Mouse (Mus musculus) mature B cell (primary cell): ENCODE data around the gene Rassf2.

Experiments used
- in situ Hi-C: fragments of 300-500 bp; cut with MboI; formaldehyde crosslinking; loops from 2 replicates; pipeline ENCODE4 v1.14.3; 2019

Rassf2 gene

DNA sequence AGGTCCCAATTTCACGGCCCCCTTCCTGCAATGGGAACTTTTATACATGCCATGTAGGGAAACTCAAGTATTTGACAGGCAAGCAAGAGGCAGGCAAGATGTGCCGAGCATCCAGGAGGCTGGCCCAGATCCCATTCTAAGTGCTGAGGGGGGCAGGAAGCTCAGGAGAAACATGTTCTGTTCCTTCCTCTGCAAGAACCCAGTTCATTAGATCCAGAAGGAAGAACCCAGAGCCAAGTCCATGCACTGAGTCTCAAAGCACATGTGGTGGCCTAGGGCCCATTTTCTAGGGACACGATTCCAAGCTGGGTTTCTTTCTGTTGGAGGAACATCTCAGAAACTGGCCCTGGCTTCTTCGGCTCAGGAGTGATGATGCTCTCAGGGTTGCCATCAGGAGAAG is 24.6 kb downstream of the Rassf2 start:
- in situ Hi-C loops = no loop called here

DNA sequence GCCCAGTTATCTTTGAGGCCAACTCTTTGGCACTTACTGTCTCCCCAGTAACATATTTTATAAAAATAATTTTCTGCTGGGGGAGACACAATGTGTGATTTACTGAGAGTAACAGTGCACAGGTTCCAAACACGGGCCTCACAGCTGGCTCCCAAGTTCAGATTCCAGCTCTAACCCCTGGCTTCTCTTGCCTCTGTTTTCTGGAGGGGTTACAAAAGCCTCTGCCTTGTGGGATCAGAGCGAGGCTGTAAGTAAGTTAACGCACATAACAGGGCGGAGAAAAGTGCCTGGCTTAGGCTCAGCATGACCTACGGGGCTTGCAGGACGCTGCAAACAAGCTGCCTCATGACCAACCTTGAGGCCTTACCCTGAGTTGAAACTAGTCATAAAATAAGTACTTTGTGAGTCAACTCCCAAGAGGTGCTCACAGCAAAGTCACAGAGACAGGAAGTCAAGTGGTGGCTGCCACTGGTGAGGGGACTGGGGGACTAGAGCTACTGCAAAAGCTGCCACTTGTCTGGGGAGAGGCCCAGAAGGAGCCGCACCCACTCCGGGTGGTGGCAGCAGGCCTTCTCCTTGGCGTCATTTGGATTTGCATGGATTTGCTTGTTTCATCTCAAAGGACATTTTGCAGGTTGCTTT is 25.4 kb downstream of the Rassf2 start:
- in situ Hi-C loops = no loop called here

DNA sequence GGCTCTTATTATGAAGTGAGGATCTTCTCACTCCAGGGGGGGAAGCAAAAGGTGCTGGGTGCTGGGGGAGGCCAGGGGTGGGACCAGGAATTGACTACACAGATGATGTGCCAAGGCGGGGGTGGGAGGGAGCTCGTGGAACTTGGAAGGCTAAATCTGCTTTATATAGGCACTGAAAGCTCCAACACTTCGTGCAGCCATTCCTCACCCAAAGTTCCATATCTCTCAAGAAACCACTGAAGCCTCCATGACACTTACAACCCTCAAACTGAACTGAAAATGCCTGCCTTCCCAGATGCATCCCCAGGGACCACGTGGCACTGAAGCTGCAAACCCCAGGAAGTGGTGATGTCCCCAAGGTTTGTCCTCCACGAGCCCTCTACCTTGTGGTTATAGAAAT is 26.1 kb downstream of the Rassf2 start:
- in situ Hi-C loops = no loop called here

DNA sequence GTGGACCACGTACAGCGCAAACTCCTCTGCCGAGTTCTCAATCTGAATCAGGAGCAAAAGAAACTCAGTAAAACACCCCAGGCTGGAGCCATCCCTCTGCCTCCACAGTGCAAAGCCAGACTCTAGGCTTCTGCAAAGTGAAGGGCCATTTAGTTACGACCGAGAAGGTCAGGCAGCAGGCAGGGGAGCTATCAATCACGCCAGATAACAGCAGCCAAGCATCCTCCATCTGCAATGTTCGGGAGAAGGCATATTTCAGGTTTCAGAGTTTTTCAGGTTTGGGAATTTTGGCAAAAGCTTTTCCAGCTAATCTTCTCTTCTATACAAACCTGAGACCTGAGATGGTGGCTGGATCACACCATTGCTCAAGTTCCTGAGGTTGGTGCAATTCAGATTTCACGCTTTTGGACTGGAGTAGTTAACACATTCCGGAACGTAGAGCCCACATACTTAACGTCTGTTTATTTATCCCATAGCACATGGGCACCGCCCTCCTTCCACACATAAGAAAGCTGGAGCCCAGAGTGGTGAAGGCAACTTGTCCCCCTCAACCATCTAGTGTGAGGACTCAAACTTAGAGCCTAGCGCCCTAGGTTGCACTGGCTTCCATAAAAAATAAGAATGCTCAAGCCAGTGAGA is 28.2 kb downstream of the Rassf2 start:
- in situ Hi-C loops = no loop called here

DNA sequence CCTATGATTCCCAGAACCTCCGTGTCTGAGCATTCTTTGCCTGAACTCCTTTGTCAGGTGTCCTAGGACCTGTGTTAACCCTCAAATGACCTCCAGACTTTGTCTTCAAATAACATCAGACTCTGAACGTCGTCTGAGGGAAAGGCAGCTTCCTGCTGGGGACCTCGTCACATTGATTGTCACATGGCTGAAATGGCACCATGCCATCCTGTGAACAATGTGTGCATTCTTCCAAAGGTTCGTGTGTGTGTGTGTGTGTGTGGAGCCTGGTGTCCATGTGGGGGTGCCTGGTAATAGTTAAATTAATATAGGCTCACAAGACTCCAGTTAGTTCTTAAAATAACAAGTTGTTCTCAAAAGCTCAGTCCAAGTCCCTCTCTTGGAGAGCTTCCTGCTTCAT is 32.7 kb downstream of the Rassf2 start:
- in situ Hi-C loops = loop anchor here (25.0 kb wide), 1 partner anchor 240 kb away; the partner anchor contains the start of gene Tmem230

DNA sequence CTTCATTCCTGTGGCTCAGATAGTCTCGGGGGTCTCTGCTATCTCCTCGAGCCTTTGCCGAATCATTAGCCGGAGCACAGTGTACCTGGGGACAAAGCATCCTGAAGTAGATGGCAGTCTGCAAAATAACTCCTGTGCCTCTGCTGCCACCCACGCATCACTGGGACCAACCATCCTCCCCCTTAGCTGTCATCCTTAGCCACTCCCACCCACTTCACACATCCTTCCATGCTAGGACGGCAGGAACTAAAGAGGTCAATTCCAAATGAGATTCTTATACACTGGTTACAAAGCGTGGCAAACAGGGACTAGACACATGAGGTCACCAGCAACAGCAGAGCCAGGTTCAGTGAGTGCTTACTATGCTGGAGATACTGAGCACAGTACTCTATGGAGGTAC is 33.7 kb downstream of the Rassf2 start:
- in situ Hi-C loops = loop anchor here (25.0 kb wide), 1 partner anchor 241 kb away; the partner anchor contains the start of gene Tmem230

DNA sequence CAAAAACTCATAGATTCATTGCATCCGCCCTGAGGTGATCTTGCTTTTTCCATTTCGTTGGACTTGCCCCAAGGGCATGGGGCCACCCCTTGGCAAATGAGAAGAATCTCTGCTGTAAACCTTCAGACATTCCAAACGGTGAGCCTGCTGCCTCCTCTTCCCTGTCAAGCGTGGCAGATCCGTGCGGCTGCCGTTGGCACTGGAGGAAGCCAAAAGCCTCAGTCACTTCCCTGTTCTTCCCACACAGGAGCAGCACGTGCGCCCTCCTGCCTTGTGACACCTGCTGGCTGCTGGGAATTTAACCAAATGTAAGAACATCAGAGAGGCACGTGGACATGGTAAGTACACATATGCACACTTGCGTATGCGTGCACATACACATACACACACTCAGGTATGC is 34.3 kb downstream of the Rassf2 start:
- in situ Hi-C loops = loop anchor here (25.0 kb wide), 1 partner anchor 242 kb away; the partner anchor contains the start of gene Tmem230

DNA sequence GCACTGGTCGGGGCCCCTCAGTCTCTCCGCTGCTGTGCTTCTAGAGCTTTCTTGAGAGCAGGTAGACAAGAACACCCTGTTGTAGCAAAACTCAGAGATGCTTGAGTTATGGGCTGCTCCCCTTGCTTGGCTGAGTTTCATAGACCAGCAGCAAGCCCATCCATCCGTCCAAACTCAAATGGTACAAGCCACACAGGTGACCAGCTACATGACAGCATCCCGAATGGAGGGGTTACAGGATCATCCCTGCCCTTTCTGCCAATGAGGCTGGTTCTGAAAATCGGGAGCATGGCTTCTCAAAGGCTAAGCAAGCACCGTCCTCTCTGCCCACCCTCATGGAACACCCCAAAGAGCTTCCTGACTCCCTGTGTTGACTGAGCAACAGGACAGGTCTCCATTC is 35.1 kb downstream of the Rassf2 start:
- in situ Hi-C loops = loop anchor here (25.0 kb wide), 1 partner anchor 242 kb away; the partner anchor contains the start of gene Tmem230

DNA sequence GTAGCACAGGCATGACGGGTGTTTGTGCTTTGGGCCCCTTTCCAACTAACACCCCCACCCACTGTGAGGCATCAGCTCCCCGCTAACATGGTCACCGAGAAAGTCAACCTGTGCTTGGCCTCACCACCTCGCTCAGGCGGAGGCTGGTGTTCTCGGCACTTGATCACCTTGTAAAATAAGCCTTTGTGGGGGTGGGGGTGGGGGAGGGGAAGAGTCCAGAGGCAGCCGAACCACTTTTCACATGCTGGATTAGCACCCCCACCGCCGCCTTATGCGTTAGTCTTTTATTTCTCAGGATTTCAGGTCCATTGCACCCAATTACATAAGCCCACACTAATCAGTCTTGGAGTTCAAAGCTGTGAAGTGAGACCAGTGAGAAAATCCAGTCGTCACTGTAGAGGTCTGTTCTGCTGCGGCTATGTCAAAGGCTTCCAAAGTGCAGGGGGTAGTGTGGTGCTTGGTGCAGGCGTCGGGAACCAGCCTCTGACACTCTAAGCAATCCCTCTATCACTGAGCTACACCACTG is 36.4 kb downstream of the Rassf2 start:
- in situ Hi-C loops = loop anchor here (25.0 kb wide), 1 partner anchor 244 kb away; the partner anchor contains the start of gene Tmem230

DNA sequence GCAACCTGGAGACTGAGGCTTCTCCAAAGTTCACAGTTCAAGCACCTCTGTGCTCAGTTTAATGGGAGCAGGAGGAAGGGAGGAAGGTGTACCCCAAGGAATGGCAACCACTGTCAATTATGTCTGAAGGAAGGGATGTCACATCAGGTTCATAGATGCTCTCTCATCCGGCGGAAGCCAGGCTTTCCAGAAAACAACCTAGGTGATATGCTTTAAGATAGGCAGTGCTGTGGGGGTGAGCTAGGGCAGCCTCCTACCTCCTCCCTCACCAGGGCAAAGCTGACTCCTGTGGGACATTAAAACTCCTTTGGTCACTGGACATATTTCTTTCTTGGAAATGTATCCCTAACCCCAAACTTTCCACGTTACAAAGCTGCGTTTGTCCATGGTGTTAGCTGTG is 36.9 kb downstream of the Rassf2 start:
- in situ Hi-C loops = loop anchor here (25.0 kb wide), 1 partner anchor 244 kb away; the partner anchor contains the start of gene Tmem230

DNA sequence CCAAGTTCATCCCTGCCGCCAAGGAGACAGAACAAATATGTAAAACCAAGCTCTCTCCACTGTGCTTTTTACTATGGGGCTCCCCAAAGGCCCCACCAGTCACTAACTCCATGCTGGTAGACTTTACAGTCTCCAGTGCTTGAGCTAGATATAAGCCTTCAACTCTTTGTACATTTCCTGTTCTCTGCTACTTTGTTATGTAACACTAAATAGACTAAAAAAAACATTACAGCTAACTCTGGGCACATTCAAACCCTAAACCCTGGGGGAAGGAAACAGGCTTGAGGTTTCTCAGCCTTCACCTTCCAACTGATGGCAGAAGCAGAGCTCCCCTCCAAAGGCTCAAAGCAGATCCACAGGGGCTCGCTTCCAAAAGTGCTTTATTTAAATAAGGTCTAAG is 37.6 kb downstream of the Rassf2 start:
- in situ Hi-C loops = loop anchor here (25.0 kb wide), 1 partner anchor 245 kb away; the partner anchor contains the start of gene Tmem230

DNA sequence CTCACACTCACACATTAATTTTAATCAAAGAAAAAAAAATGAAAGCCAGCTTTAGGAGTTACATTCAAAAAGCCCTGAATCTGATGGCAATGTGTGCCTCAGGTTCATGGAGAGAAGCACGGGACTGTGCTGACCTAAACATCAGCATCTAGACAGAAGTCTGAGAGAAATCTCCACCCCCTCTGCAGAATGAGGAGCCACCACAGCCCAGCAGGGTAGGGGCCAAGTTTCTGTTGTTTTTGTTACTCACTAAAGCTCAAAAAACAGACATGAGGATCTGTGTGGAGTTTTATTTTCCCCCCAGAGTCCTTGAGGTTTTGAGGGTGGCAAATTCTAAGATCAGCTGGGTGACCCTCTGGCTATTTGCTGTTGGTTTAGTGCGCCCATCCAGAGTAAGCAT is 41.5 kb downstream of the Rassf2 start:
- in situ Hi-C loops = loop anchor here (10.0 to 25.0 kb wide), 2 partner anchors 126 to 249 kb away; partner anchors contain the start of gene Tmem230

DNA sequence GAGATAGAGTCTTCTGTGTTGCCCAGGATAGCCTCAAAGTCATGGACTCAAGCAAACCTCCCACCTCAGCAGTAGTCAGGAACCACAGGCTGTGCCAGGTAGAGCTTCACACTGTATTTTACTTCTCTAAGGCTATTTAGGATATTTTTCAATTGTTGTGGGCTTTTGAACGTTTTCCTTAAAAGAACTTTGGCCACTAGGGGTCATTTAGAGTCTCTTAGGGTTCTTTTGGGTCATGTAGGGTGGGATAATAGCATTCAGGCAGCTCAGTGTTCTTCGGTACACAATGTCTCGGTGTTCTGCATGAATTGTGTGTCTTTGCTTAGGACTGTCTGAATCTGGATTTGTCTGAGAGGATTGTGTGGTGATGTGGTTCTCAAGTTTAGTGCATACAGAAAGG is 42.1 kb downstream of the Rassf2 start:
- in situ Hi-C loops = loop anchor here (10.0 to 25.0 kb wide), 2 partner anchors 127 to 249 kb away; partner anchors contain the start of gene Tmem230

DNA sequence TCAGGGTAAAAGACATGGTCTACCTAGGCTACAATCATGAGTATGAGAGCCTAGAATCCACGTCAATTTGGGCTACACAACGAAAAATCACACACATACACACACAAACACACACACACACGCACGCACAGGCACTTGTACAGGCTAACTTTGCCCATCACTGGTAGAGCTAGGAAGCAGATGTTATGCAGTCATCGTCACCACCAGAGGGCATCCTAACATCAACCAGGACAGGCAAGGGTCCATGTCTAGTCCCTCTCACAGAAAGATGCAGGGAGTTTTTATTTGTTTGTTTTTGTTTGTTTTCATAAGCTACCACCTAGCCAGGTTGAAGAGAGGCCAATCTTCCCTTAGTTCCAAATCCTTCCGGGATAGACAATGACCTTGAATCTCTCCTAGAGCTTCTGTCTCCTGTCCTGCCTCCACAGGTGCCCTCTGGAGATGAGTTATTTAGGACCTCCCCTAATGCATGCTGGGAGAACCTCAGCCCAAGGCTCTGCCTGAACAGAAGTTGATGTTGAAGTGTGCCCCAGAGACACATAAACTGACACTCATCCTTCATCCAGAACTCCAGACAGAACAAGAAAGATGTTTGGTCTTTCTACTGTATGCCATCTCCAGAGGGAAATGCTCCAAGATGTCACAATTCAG is 47.4 kb downstream of the Rassf2 start:
- in situ Hi-C loops = loop anchor here (5.0 to 25.0 kb wide), 3 partner anchors 75 to 255 kb away; partner anchors contain the start of gene Tmem230

DNA sequence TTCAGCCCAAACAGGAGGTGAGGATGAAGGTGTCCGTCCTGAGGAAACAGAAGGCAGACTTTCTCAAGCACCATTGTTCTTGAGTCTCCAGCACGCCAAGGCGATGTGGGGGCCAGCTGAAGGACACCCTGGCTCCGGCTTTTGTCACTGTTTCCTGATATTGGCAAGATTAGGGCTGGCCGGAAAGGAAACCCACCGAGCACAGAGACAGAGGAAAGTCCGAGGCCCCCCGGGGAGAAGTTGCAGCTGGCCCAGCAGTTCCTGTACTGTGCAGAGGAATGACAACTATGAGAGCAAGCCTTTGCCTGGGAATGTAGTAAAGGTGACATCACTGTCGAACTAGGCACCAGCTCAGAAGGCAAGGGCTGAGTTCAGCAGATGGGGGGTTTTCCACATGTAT is 49.2 kb downstream of the Rassf2 start:
- in situ Hi-C loops = loop anchor here (5.0 to 25.0 kb wide), 3 partner anchors 76 to 256 kb away; partner anchors contain the start of gene Tmem230

DNA sequence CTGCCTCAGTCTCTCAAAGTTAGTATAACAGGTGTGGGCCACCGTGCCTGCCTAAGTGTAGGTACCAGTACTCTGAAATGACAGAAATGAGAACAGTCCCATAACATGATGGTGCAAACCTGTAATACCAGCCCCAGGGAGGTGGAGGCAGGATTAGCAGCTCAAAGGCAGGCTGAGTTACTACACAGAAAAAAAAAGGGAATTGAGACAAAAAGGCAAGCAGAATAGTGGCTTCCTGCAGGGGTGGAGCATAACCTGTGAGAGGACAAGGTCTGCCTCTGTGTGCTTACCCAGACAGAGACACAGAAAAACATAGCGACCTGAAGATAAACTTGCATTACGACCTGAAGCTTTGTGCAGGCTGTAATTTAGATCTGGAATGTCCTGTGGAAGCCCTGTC is 53.4 kb downstream of the Rassf2 start:
- in situ Hi-C loops = loop anchor here (25.0 kb wide), 1 partner anchor 261 kb away; the partner anchor contains the start of gene Tmem230

DNA sequence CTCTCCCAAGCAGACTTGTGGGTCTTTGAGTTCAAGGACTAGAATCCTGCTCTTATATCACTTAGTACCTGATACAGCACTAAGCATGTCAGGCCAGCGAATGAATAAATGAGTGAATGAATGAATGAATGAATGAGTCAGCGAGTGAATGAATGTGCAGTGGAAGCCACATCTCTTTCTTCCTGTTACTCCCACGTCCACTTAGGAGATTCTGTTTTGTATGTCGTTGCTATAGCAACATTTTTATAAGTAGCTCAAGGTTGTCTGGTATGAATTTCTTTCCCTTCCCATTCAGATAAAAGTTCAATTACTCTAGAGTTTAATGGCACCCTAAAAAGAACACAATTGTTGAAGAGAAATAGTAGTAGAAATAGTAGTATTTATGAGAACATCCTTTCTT is 59.0 kb downstream of the Rassf2 start:
- in situ Hi-C loops = no loop called here

DNA sequence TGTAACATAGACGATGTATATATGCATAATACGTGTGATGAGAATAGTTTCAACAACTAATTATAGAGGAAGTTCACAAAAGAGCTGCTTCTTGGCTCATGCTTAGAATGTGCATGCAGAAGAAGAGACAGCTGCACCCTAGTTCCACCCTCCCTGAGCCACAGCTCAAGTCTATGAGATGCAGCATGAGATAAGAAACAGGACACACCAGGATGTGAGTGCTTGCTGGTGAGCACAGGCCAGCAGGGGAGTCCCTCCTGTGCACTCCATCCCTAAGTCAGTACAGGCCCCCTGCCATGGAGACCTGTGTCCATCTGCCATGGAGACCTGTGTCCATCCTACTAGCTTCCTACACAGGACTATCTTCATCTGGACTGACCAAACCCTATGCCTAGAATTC is 59.5 kb downstream of the Rassf2 start:
- in situ Hi-C loops = no loop called here

DNA sequence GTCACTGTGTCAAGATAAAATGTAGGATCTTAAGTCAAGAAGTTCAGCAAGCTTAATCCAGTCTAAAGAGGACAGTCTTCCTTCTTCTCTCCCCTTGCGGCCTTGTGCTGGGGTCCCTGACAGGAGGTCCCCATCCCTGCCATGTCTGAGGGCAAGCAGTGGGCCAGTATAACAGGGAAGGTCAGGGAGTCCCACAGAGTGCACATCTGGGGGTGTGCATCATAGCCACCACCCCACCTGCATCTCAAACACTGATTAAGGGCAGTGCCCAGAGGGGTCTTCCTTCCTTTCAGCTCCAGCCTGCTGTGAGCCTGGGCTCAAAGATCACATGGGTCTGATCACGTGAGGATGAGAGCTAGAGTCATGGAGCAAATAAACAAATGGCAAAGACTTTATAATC is 68.4 kb downstream of the Rassf2 start:
- in situ Hi-C loops = no loop called here

DNA sequence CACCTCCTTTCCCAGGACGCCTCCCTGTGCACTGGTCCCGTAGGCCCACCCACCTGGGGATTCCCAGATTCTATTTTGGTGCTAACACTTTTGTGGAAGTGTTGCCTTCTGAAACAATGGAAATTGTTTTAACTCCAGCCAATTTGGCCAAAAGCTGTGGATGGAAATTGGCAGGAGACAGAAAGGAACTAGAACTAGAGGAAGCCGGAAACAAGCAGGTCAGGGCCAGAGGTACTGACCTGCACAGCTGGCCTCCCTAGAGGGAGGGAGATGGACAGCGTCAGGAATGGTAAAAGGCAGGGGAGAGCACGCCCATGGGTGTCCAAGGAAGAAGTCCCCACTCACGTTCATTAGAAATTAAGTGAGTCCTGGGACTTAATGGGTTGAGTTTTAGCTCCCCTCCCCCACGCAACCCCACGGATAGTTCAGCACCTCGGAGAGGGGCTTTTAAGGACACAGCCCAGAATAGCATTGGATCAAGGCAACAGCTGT is 72.3 kb downstream of the Rassf2 start:
- in situ Hi-C loops = no loop called here

DNA sequence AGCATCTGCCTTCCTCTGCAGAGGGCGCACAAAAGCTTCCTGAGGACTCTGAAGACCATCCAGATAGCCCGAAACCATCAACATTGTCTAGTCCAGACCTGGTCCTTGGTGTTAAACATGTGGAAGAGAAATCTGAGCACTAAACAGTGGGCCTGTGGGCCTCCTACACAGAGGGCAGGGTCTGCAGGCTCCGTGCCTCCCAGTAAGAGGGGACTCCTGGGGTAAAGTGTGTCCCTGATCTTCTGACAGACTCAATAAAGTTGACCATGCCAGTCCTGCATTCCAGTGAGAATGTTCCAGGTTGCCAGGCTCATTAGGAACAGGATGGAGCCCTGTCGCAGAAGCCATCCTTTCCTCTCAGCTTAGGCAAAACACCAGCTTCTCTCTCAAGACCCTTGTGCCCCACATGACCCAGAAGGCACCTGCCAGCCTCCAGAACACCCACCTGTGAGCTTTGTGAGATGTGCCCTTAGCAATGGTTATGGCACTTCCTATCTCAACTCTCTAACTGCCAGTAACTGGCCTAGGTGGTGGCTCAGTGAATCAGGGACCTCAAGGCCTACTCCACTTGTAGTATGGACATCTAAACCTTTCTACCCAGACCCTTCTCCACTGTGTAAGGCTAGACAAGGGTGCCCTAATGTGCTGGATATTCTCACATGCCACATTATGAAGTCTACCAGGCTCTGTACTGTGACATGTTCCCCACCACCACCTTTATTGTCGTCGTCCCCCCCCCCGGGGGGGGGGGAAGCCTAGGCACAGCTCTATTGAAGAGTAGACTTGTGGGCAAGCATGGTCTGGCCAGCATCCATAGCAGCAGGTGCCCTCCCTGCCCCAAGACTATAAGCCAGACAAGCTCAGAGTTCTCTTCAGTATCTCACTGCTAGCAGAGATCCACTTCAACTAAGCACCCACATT is 73.5 kb downstream of the Rassf2 start:
- in situ Hi-C loops = no loop called here
